Mouse (Mus musculus) brown adipose tissue, adult 24 weeks (tissue): ENCODE measurements around the gene Mcm10. TPM values are rescaled to one million over a fixed set of nuclear protein-coding genes. Genes with fewer than 3 reads are reported as not detected.

Experiments
- H3K27ac ChIP-seq: fragments of 200-500 bp; replicated peaks from 2 replicates; pipeline ENCODE4 v1.5.1; 2012; ENCODE audit warnings: low read depth, mild to moderate bottlenecking, low read length
- H3K4me1 ChIP-seq: fragments of 200-500 bp; 2 replicates; pipeline ENCODE4 v1.6.1; 2012; ENCODE audit warnings: low read length, mixed read lengths; ENCODE audit not compliant: control insufficient read depth, insufficient read depth, insufficient read length
- H3K4me3 ChIP-seq: fragments of 200-500 bp; 2 replicates; pipeline ENCODE4 v1.5.1; 2012; ENCODE audit warnings: low read depth, mild to moderate bottlenecking, low read length, moderate library complexity; ENCODE audit not compliant: insufficient read depth
- polyA plus RNA-seq: library from polyadenylated mRNA; stranded (reverse); fragments of >200 nt; gene quantifications from 2 replicates; pipeline ENCODE4 v1.2.4, GENCODE M21; 2012; ENCODE audit not compliant: missing spikeins, insufficient read depth, insufficient read length

Mcm10 gene
- polyA plus RNA-seq, 1 experiment = not detected

DNA sequence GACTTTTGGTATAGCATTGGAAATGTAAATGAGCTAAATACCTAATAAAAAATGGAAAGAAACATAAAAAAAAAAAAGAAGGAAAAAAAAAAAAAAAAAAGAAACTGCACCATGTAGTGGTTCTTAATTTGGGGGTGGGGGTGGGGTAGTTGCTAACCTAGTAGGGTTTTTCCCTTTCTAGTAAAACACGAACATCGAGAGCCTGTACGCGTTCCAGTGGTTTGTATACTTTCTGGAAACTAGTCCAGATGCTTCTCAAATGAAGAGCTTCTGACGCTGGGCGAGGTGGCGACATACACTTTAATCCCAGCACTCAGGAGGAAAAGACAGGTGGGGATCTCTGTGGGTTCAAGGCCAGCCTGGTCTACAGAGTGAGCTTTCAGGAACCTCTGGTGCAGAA, 4.3 kb upstream of the Mcm10 start:
- H3K4me3 ChIP-seq = no peak overlapping the region
- H3K27ac ChIP-seq = no peak overlapping the region
- no peaks in the 10 kb centered on the region for H3K4me1 ChIP-seq

DNA sequence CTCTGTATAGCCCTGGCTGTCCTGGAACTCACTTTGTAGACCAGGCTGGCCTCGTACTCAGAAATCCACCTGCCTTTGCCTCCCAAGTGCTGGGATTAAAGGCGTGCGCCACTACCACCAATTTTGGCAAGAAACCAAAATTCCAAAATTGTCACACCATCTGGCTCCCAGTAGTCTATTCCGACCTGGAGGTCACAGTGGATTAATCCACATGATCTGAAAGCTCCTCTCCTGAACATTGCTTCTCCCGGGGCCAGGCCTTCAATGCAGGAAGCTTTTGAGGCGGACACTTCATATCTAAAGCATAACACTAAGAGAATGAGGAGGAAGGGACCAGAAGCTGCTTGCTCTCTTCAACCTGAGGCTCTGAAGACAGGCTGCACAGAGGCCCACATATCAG, 2.9 kb upstream of the Mcm10 start:
- H3K4me1 ChIP-seq = no peaks in the 10 kb centered on the region
- H3K27ac ChIP-seq = no peak overlapping the region
- H3K4me3 ChIP-seq = no peak overlapping the region

- no peak overlapping the region for H3K27ac ChIP-seq
- H3K4me3 ChIP-seq = no peak overlapping the region
- H3K4me1 ChIP-seq = no peaks in the 10 kb centered on the region
Measured at GRCm38 (mm10) chr2:5014616-5015015, 2.0 kb upstream of the Mcm10 start.

- H3K4me1 ChIP-seq = no peaks in the 10 kb centered on the region
- peak overlapping the region; percentile 76; the same call in 1 of the 2 replicates for H3K4me3 ChIP-seq
- H3K27ac ChIP-seq = no peak overlapping the region
Measured at GRCm38 (mm10) chr2:5011898-5012490, 597 bp downstream of the Mcm10 start.

DNA sequence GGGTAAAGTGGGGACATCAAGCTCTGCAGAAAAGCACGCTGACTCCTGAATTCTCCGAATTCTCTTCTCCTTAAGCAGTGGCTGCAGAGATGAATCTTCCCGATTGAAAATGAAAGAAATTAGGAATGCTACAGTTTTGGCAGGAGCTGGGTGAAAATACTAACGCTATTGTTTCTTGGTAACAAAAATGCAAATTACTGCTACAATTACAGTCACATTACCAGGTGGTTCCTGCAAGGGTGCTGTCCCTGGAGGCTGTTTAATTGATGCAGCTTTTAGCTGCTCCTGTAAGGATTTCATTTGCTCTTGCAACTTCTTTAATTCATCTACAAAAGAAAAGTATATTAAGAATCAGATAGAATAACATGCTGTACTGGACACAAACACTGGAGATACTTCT, 5.5 kb downstream of the Mcm10 start:
- Histone ChIP-seq H3K4me1 (no peaks in the 10 kb centered on the region), H3K27ac (no peak overlapping the region), H3K4me3 (no peak overlapping the region)

GRCm38 (mm10) chr2:5001266-5001665, 11.3 kb downstream of the Mcm10 start:
- H3K27ac ChIP-seq = no peak overlapping the region
- H3K4me1 ChIP-seq = no peaks in the 10 kb centered on the region
- no peak overlapping the region for H3K4me3 ChIP-seq

DNA sequence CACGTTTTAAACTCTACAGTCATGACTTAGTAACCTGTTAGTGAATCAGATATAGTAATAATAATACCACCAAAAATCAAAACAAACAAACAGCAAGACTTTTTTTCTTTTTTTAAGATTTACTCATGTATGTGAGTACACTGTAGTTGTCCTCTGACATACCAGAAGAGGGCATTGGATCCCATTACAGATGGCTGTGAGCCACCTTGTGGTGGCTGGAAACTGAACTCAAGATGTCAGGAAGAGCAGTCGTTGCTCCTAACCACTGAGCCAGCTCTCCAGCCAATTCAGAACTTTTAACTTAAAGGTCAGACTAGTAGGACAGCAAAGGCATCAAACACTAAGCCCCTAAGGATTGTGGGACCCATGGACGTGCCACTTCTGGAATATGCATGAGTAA, 13.7 kb downstream of the Mcm10 start:
- no peak overlapping the region for H3K4me3 ChIP-seq
- no peak overlapping the region for H3K27ac ChIP-seq
- no peaks in the 10 kb centered on the region for H3K4me1 ChIP-seq

DNA sequence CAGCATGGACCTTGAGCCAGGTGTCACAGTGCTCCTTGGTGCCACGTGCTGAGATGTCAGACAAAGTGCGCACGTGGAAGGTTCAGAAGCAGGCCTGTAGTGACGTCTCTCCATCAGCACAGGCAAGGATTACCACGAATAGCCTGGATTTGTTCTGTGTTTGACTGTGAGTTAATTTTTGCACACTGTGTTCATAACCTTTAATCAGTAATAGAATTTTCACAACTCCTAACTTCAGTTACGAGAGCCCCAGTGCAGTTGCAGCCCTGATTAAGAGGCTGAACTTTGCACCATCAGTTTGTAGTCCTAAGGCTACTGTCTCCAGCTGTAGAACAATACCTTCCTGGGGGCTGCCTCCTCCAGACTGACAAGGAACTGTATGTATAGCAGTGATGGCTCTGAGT, 16.2 kb downstream of the Mcm10 start:
- no peak overlapping the region for H3K27ac ChIP-seq
- H3K4me1 ChIP-seq = no peaks in the 10 kb centered on the region

DNA sequence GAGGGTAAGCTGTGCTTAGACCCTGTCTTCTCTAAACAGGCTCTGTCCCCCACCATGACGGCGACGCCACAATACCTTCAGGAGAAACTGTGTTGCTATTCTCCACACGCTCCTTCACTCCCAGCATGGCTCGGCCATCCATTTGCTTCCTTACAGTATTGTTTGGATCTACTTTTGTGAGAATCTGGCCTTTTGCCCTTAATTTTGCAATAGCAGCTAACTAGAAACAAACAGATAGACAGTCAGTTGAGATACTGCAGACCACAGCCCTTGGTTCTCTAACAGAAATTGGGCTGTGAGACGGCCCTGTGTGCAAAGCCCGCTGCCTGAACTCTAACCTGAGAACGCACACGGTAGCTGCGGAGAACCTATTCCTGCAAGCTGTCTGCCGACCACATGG, 16.9 kb downstream of the Mcm10 start:
- Histone ChIP-seq H3K27ac (no peak overlapping the region), H3K4me1 (no peaks in the 10 kb centered on the region), H3K4me3 (no peak overlapping the region)

More for the DNA sequence above, 16.2 kb downstream of the Mcm10 start:
- no peak overlapping the region for H3K4me3 ChIP-seq

- Histone ChIP-seq H3K4me1 (no peaks in the 10 kb centered on the region), H3K27ac (no peak overlapping the region), H3K4me3 (no peak overlapping the region)
Measured at GRCm38 (mm10) chr2:4994436-4994835, 18.2 kb downstream of the Mcm10 start.

GRCm38 (mm10) chr2:4993584-4993983, 19.0 kb downstream of the Mcm10 start:
- H3K4me1 ChIP-seq = no peaks in the 10 kb centered on the region
- H3K27ac ChIP-seq = no peak overlapping the region
- no peak overlapping the region for H3K4me3 ChIP-seq

DNA sequence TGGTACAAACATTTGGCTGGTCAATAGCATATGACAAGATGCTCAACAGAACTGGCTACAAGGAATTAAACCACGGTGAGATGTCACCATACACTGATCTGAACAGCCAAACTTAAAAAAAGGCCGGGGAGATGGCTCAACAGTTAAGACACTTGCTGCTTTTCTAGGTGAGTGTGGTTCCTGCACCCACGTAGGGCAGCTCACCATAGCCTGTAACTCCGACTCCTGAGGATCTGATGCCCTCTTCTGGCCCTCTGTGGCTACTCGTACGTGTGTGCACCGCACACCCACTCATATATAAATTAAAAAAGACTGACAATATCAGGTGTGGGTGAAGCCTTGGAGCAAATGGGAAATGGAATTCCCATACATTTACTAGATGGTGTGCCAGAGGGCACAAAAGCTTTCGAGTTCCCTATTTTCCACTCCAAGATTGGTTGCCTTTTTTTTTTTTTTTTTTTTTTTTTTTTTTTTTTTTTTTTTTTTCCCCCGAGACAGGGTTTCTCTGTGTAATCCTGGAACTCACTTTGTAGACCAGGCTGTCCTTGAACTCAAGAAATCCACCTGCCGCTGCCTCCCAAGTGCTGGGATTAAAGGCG, 23.7 kb downstream of the Mcm10 start:
- Histone ChIP-seq H3K4me1 (no peaks in the 10 kb centered on the region), H3K4me3 (no peak overlapping the region), H3K27ac (no peak overlapping the region)

DNA sequence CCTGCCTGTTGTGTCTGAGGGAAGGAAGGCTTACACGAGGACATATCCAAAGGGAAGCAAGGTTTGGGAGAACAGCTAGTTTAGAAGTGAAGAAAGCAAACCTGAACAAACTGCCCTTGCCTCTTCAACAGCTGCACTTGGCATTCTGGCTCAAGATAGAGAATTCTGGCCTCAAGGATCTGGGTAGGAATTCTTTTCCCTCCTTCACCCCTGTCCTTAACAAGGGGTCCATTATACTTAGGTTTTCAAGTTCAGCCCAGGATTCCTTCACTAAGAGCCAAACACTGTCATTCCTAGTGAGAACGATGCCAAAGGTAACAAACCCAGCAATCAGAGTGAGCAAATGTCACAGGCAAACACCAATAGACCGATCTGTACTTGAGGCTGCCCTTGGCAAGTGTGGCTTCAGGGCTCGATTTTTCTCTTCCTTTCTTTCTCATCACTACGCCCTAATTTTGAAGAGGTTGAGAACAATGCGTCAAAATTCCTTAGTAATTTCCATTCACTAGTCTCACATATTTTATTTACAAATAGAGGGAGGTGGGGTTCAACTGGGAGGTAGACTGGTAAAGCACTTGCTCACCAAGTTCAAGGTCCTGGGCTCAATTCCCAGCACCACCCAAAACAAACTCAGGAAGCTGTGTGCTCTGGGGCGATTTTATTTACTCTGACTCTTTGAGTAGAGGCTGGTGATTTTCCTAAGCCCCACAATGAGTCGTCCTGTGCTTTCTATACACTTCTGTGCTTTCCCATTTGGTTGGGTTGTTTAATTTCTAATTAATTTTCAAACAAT, 25.0 kb downstream of the Mcm10 start:
- Histone ChIP-seq H3K27ac (no peak overlapping the region), H3K4me3 (no peak overlapping the region), H3K4me1 (no peaks in the 10 kb centered on the region)

DNA sequence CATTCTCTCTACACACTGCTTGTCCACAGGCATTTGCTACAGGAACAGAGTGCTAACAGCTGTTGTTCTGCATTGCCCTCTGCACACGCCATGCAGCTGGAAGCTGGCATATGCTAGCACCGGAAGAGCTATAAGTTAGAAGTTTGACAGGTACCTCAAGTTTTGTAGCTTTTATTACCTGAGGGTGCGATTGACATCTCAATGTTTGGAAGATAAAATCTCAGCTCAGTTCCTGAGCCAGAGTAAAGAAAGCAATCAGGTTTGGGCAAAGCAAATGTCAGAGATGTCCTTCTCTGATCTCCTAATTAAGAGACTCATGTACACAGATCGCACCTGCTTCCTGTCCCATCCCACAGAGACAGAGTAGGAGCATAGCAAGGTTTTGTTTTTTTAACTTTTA, 25.8 kb downstream of the Mcm10 start:
- H3K4me1 ChIP-seq = no peaks in the 10 kb centered on the region
- no peak overlapping the region for H3K27ac ChIP-seq
- H3K4me3 ChIP-seq = no peak overlapping the region

- Histone ChIP-seq H3K4me1 (no peaks in the 10 kb centered on the region), H3K27ac (no peak overlapping the region), H3K4me3 (no peak overlapping the region)
Measured at GRCm38 (mm10) chr2:4985000-4985399, 27.6 kb downstream of the Mcm10 start.

GRCm38 (mm10) chr2:4983987-4984386, 28.6 kb downstream of the Mcm10 start:
- Histone ChIP-seq H3K4me3 (no peak overlapping the region), H3K27ac (no peak overlapping the region), H3K4me1 (no peaks in the 10 kb centered on the region)
